Mouse (Mus musculus) kidney, postnatal 0 days (tissue): ENCODE measurements around the gene Pfn1. TPM values are rescaled to one million over a fixed set of nuclear protein-coding genes. Genes with fewer than 3 reads are reported as not detected.

ENCODE experiments used
- ATAC-seq: fragments of 200-750 bp; cut with Nextera tagmentation; replicated peaks from 2 replicates; pipeline ENCODE4 v1.8.0; 2017; ENCODE audit warnings: low read depth, moderate number of reproducible peaks, moderate TSS enrichment, moderate library complexity; ENCODE audit not compliant: low FRiP score
- DNase-seq: peaks from one replicate; pipeline ENCODE4 v3.0.0-alpha.2; 2016; ENCODE audit warnings: low spot score
- H3K27ac ChIP-seq: fragments of 300-500 bp; sonication (generic); 2 replicates; pipeline ENCODE4 v1.5.1; 2014; ENCODE audit warnings: mild to moderate bottlenecking
- H3K27me3 ChIP-seq: fragments of 300-500 bp; sonication (generic); 2 replicates; pipeline ENCODE4 v1.6.1; 2014; ENCODE audit warnings: low read length, mixed read lengths; ENCODE audit not compliant: insufficient read depth
- H3K36me3 ChIP-seq: fragments of 300-500 bp; sonication (generic); 2 replicates; pipeline ENCODE4 v1.6.1; 2014; ENCODE audit warnings: low read length, mixed read lengths; ENCODE audit not compliant: insufficient read depth
- H3K4me1 ChIP-seq: fragments of 300-500 bp; sonication (generic); replicated peaks from 2 replicates; pipeline ENCODE4 v1.6.1; 2014; ENCODE audit warnings: antibody characterized with exemption, low read length, mixed read lengths; ENCODE audit not compliant: insufficient read depth
- H3K4me2 ChIP-seq: fragments of 300-500 bp; sonication (generic); 2 replicates; pipeline ENCODE4 v1.6.1; 2014; ENCODE audit warnings: mild to moderate bottlenecking, low read length, moderate library complexity, mixed read lengths
- H3K4me3 ChIP-seq: fragments of 300-500 bp; sonication (generic); replicated peaks from 2 replicates; pipeline ENCODE4 v1.5.1; 2014; ENCODE audit warnings: low read depth, low read length
- H3K9ac ChIP-seq: fragments of 300-500 bp; sonication (generic); 2 replicates; pipeline ENCODE4 v1.6.1; 2014; ENCODE audit warnings: low read depth, low read length
- H3K9me3 ChIP-seq: fragments of 300-500 bp; sonication (generic); replicated peaks from 2 replicates; pipeline ENCODE4 v1.6.1; 2016; ENCODE audit warnings: low read length, inconsistent platforms, mixed read lengths
- CTCF ChIP-seq: IDR thresholded peaks from 2 replicates; pipeline ENCODE4 v1.5.1; 2016; ENCODE audit warnings: antibody characterized with exemption, low read depth, mild to moderate bottlenecking, moderate library complexity
- WGBS: fragments of 180-500 bp; shearing (Covaris S2); extraction: QIAGEN DNeasy Blood & Tissue Kit; methylation state at CpG from one replicate; pipeline ENCODE4 v1.1.7; 2014; 5-methylcytosine and 5-hydroxymethylcytosine counted together
- polyA plus RNA-seq: library from polyadenylated mRNA; unstranded; fragments of >200 nt; fragmentation: Nextera tagmentation; extraction: Ambion mirVana; gene quantifications from 2 replicates; pipeline ENCODE4 v1.2.1, GENCODE M21; 2015

Pfn1 gene
- polyA plus RNA-seq, 1 experiment from 2014 or later, result 1,513 TPM

DNA sequence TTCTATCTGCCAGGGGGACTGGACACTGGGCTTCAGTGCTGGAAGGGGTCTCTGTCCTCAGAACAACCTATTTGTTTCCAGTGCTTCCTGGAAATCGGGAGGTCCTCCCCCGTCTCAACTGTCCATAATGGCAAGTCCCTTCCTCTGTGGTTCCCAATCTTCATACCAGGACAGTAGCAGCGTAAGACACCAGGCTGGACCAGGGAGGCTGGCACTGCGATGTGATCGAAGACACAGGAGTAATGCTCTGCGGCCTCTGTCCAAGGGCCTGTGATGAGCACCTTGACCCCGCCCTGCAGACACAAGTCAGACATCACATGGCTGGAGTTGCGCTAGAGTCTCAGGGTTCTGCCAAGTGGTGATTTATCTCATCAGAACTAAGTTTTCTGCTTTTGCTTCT is 24.9 kb upstream of the Pfn1 start:
- Histone ChIP-seq H3K9me3 (no peaks in the 10 kb centered on the region), H3K9ac (no peak overlapping the region), H3K36me3 (peaks cover 40% of the 10 kb centered on the region), H3K27ac (no peak overlapping the region), H3K4me1 (no peaks in the 10 kb centered on the region), H3K4me3 (no peak overlapping the region), H3K27me3 (no peaks in the 10 kb centered on the region), H3K4me2 (no peak overlapping the region)
- ATAC-seq, result no peak
- no peak for TF ChIP-seq CTCF
- 97% methylated on average over 8 of the region's 8 CpGs for WGBS
- DNase-seq, result no peak

DNA sequence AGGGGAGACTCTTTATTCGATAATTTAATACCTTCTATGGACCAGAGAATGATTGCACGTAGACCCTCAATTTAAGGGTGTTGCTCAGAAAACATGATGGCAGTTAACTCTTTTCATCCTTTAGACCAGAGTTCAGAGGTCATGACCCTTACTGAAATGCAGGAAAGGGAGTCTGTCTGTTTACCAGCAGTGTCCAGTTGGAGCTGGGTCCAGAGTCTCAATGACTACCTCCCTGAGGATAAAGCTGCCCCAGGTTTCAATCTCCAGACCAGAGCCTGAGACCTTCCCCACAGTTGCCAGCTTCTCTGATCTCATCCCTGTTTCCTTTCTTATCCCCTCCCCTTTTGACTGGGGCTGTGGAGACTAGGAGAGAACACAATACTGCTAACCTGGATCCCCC is 24.1 kb upstream of the Pfn1 start:
- no peaks in the 10 kb centered on the region for H3K9me3 ChIP-seq
- H3K4me1 ChIP-seq, result no peaks in the 10 kb centered on the region
- H3K27me3 ChIP-seq, result no peaks in the 10 kb centered on the region
- TF ChIP-seq CTCF, result no peak
- 62% methylated on average over 2 of the region's 2 CpGs for WGBS
- no peak for ATAC-seq
- no peak overlapping the region for H3K9ac ChIP-seq
- DNase-seq, result no peak
- H3K4me2 ChIP-seq, result no peak overlapping the region
- no peak overlapping the region for H3K4me3 ChIP-seq
- no peak overlapping the region for H3K27ac ChIP-seq
- H3K36me3 ChIP-seq, result peaks cover 41% of the 10 kb centered on the region

DNA sequence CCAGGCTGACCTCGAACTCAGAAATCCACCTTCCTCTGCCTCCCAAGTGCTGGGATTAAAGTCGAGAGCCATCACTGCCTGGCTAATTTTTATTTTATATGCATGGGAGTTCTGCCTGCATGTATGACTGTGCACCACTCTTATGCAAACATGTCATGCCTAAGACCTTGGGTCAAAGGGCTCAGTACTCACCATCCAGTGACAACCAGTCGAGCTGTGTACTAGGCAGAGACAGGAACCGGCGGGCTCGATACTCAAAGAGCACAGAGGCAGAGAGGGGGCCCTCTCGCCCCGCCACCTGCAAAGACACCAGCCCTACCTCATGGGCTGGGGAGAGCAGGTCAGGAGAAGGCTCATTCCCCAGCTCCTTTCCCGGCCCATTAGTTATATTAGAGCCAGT is 23.6 kb upstream of the Pfn1 start:
- Histone ChIP-seq H3K4me3 (no peak overlapping the region), H3K9ac (no peak overlapping the region), H3K4me2 (no peak overlapping the region), H3K36me3 (peaks cover 36% of the 10 kb centered on the region), H3K27ac (no peak overlapping the region), H3K27me3 (no peaks in the 10 kb centered on the region), H3K9me3 (no peaks in the 10 kb centered on the region), H3K4me1 (no peaks in the 10 kb centered on the region)
- TF ChIP-seq CTCF, result no peak
- WGBS, result 81% methylated on average over 9 of the region's 9 CpGs
- no peak for DNase-seq
- no peak for ATAC-seq

DNA sequence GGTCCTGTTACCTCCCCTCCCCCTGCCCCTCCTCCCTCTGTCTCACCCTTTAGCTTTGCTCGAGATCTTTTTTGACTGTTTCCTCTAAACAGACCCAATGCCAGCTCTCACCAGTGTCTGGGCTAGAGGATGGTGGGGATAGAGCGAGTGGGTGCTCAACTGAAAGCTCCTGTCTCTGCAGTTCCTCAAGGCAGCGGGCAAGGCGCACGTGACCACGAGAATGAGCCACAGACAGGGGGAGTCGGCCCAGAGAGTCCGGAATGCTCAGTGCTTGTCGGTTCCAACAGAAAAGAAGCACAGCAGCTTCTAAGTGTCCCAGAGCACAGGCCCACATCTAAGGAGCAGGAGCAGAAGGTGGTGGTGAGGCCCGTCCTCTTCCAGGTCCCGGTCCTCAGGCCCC is 20.1 kb upstream of the Pfn1 start:
- DNase-seq, result no peak
- H3K9me3 ChIP-seq, result no peaks in the 10 kb centered on the region
- H3K27ac ChIP-seq, result no peak overlapping the region
- no peak overlapping the region for H3K4me2 ChIP-seq
- 71% methylated on average over 11 of the region's 11 CpGs for WGBS
- no peak for TF ChIP-seq CTCF
- no peak for ATAC-seq
- no peaks in the 10 kb centered on the region for H3K27me3 ChIP-seq
- H3K9ac ChIP-seq, result no peak overlapping the region
- H3K4me3 ChIP-seq, result no peak overlapping the region
- no peaks in the 10 kb centered on the region for H3K4me1 ChIP-seq
- H3K36me3 ChIP-seq, result peaks cover 29% of the 10 kb centered on the region

DNA sequence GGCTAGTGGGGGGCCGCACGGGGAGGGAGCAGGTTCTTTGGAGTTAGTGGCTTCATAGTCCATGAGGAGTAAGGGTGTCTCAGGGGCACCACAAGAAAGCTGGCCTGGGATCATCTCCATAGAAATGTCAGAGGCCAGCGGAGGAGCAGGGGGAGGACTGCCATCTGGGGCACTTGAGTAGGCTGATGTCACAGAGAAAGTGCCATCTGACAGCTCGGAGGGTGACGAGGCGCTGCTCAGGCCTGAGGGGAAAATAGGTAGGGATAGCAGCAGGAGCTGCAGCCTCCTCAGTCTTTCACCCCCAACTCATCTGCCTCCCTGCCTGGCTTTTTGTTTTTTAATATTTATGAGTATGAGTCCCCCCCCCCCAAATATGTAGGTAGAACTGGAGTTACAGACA is 19.6 kb upstream of the Pfn1 start:
- ATAC-seq (no peak), DNase-seq (no peak)
- Histone ChIP-seq H3K4me2 (no peak overlapping the region), H3K9me3 (no peaks in the 10 kb centered on the region), H3K9ac (no peak overlapping the region), H3K27me3 (no peaks in the 10 kb centered on the region), H3K4me1 (no peaks in the 10 kb centered on the region), H3K27ac (no peak overlapping the region), H3K4me3 (no peak overlapping the region), H3K36me3 (peaks cover 24% of the 10 kb centered on the region)
- 86% methylated on average over 6 of the region's 6 CpGs for WGBS
- TF ChIP-seq CTCF, result no peak

DNA sequence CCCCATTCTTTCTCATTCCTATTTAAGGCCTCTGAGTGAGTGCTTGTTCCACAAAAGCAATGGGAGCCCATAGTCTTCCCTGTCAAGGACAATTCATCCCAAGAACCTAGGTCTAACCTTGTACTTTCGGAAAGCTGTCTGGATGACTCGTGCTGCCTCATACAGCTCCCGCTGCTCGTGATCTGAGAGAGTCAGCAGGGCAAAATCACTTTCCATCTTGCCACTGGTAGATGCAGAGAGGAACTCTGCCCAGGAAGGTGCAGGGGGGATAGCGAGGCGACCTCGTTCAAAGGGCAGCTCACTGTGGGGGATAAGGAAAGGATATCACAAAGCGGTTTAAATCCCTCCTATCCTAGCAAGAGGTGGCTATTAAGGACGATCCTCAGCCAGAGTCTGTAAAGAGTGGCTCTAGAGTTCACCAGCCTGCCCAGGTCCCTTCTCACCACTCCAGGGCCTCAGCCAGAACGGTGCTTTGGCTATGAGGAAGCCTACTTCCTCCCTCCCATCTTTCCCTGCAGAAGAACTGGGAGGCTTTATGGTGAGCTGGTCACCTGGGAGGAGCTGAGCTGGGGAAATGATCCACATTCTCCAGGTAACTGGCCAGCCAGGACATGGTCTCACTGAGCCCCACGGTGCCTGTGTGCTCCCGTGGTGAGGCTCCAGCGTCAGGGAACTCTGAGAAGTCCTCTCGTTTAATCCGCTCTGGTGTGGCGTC is 17.0 kb upstream of the Pfn1 start:
- Histone ChIP-seq H3K27me3 (no peaks in the 10 kb centered on the region), H3K4me1 (peaks cover 7% of the 10 kb centered on the region), H3K4me2 (peak overlapping the region; percentile 96; the same call in 1 of the 2 replicates), H3K4me3 (no peak overlapping the region), H3K36me3 (peaks cover 17% of the 10 kb centered on the region; the same call in 1 of the 2 replicates), H3K9ac (no peak overlapping the region), H3K27ac (no peak overlapping the region), H3K9me3 (no peaks in the 10 kb centered on the region)
- no peak for TF ChIP-seq CTCF
- ATAC-seq (no peak), DNase-seq (no peak)
- 85% methylated on average over 16 of the region's 16 CpGs for WGBS

DNA sequence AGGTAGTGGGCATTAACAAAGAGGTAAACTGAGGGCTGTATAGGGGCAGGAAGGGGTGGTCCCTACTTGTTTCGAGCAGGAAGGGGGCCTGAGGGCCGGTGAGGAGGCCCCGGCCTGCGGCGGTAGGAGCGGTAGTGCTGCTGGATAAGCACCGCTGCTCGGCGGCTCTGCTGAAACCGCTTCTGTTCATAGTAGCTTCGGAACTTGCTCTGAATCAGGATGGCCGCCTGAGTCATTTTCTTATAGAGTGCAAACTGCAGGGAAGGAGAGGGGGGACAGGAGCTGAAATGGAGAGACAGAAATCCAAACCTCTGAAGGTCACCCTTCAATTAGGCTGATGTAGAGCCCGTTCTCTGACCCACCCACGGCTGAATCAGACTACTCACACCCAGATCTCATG is 16.0 kb upstream of the Pfn1 start:
- Histone ChIP-seq H3K27ac (peak overlapping the region; percentile 98), H3K4me1 (peaks cover 7% of the 10 kb centered on the region), H3K27me3 (no peaks in the 10 kb centered on the region), H3K9me3 (no peaks in the 10 kb centered on the region), H3K36me3 (peaks cover 9% of the 10 kb centered on the region; the same call in 1 of the 2 replicates), H3K4me2 (peak overlapping the region; percentile 96), H3K4me3 (peak overlapping the region; percentile 63), H3K9ac (peak overlapping the region; percentile 73)
- WGBS, result 38% methylated on average over 14 of the region's 14 CpGs
- TF ChIP-seq CTCF, result no peak
- ATAC-seq, result no peak
- no peak for DNase-seq
